Mouse (Mus musculus) urinary bladder, postnatal 0 days (tissue): ENCODE data around the gene Hacd3. TPM values are rescaled to one million over a fixed set of nuclear protein-coding genes. Genes with fewer than 3 reads are reported as not detected.

Source experiments
- microRNA-seq: library from miRNA; unstranded; fragments of <30 nt; microRNA quantifications from one replicate; pipeline ENCODE4, GENCODE M21; 2016
- polyA plus RNA-seq: library from polyadenylated mRNA; unstranded; fragments of >200 nt; fragmentation: Nextera tagmentation; extraction: Ambion mirVana; gene quantifications from 2 replicates; pipeline ENCODE4 v1.2.1, GENCODE M21; 2015

Gene Hacd3
- 36.7 and 42.1 TPM in 2 replicates for polyA plus RNA-seq

GRCm38 (mm10) chr9:65020991-65021886 is at the start of gene Hacd3:
Gene Hacd3 (minus strand): TSS chr9:65021693.

GRCm38 (mm10) chr9:65032269-65033108 is 11.0 kb upstream of the Hacd3 start, which contains the start of gene Dpp8:
Gene Dpp8 (plus strand): TSS chr9:65032414.

GRCm38 (mm10) chr9:64960117-64960977 is 61.1 kb downstream of the Hacd3 start, which contains the start of gene Ints14:
Gene Ints14 (plus strand): TSS chr9:64960905.

GRCm38 (mm10) chr9:64951161-64951657 is 70.3 kb downstream of the Hacd3 start, which contains the start of gene Slc24a1:
Gene Slc24a1 (minus strand): TSS chr9:64951607.

Small RNA genes within 50 kb of the gene (microRNA-seq; reads per million reads assigned to microRNA genes)
- not detected for gene Gm25640

Other genes starting within 250 kb of the Hacd3 start
- 5.9 and 6.1 TPM in 2 replicates for gene Dennd4a, start 210.4 kb downstream of the Hacd3 start, polyA plus RNA-seq
- gene Slc24a1, start 70.1 kb downstream of the Hacd3 start, polyA plus RNA-seq = 0.10 and 0.14 TPM in 2 replicates
- 28.8 and 31.7 TPM in 2 replicates for gene Ints14, start 60.8 kb downstream of the Hacd3 start, polyA plus RNA-seq
- gene Dpp8, start 10.7 kb upstream of the Hacd3 start, polyA plus RNA-seq = 22.1 and 26.4 TPM in 2 replicates
- 6.2 and 6.6 TPM in 2 replicates for gene Igdcc4, start 79.8 kb upstream of the Hacd3 start, polyA plus RNA-seq
- gene Igdcc3, start 119.5 kb upstream of the Hacd3 start, polyA plus RNA-seq = 1.2 and 1.5 TPM in 2 replicates
- 2.3 and 2.4 TPM in 2 replicates for gene Parp16, start 173.7 kb upstream of the Hacd3 start, polyA plus RNA-seq
- 0.19 and 0.29 TPM in 2 replicates for gene Cilp, start 243.5 kb upstream of the Hacd3 start, polyA plus RNA-seq